Mouse (Mus musculus) layer of hippocampus, postnatal 36 days (tissue): ENCODE results near the gene Pdlim3. TPM values are rescaled to one million over a fixed set of nuclear protein-coding genes. Genes with fewer than 3 reads are reported as not detected.
"Not testable (repeated sequence)": the region's sequence is repeated elsewhere in the genome, so short reads cannot be mapped to it uniquely, and the experiment has no call there.

Experiments
- DNase-seq, 2 experiments: peaks; one replicate each; pipeline ENCODE4 v3.0.0; 2022
- total RNA-seq, 2 experiments: library from RNA; stranded (reverse); gene quantifications; 2 replicates each; pipeline ENCODE4 v1.2.3; 2021

Pdlim3 gene
- 1 to 10 TPM; 1.1 to 1.4 TPM for total RNA-seq

DNA sequence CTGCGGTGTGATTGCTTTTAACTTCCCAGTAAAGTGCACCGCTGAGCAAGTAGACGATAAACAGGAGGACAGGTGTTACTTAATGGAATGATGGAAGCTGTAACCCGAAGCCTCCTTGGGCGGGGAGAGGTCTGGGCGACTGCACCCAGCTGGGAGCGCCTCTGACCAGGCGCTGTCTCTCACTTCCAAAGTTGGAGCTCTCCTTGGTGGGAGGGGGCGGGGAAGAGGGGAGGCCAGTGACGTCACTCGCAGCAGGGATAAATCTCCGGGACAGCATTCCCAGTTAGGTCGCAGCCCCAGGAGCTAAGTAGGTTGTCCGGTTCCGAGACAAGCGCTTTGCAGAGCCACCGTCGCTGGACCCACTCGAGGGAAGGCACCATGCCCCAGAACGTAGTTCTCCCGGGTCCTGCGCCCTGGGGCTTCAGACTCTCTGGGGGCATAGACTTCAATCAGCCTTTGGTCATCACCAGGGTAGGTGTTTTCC, at the start of gene Pdlim3:
TSS of gene Pdlim3 (plus strand) at position 260 of the 484 bp plus-strand sequence.
- DNase-seq, result no peak

DNA sequence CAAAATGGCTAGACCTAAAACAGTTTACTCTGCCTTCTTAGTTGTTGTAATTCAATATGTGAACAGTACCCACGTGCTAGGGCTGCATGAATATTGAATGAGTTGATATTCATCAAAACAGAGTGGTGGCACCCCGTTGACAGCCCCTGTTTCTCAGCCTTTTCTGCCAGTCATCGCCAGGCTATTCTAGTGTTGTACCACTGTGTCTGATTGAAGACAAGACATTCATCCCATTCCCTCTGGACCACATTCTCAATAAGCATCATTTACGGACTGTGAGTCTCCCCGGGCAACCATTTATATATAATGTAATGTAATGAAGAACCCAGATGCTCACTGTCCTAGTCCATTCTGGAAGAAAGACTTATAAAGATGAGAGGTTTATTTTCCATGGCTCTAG, 42.0 kb upstream of the Pdlim3 start:
- DNase-seq, result no peak

DNA sequence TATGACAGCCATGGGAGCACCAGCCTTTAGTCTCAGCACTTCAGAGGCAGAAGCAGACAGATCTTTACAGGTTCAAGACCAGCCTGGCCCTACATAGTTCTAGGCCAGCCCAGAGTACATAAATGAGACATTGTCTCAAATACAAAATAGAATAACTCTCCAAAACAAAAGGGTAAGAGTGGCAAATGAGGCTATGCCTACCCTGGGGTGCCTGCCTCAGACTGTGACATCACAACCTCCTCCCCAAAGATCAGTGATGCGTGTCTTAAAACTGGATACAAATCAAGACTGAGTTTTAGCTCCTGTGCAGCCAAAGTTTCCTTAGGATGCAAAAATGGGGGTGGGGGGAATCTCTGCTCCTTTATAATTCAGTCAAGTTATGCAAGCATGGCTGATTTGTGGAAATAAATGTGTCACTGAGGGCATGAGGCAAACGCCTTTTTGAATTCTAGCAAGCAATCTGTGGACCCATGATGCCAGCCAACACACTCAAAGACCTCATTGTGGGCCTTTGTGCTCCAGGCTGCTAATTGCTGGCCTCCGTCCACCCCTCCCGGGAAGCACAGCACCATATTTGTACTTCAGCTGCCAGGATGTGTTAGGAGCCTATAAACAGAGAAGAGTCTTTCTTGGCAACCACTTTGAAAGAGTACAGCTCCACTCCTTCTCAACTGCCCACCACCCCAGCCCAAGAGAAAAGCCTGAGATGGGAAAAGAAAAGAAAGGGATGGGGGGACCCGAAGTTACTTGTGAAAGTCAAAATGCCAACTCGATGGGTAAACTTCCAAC, 41.0 kb upstream of the Pdlim3 start:
- peak; percentile 62 to 76 for DNase-seq

DNA sequence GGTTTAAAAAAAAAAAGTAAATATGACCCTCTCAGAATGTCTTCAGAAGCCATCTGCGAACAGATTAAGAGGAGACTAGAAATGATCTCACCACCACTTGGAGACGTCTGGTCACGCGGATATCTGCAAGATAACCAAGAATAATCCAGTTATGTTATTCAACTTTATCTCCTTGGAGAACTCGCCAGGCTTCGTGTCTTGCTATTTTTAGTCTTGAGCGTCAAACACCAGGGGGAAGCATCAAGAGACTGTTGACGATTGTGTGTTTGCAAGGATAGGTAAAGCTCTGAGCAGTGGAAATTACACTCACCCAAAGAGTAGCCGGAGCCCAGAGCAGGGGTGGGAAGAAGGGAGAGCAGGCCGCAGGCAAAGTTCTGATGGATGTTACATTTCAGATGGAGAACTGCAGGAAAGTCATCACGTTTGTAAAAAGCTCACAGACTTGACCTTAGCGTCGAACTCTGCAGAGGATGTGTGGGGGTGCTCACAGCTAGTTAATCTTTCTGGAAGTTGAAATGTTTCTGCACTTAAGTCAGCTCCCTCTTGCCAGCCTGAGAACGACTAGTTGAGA, 40.3 kb upstream of the Pdlim3 start:
- no peak for DNase-seq

DNA sequence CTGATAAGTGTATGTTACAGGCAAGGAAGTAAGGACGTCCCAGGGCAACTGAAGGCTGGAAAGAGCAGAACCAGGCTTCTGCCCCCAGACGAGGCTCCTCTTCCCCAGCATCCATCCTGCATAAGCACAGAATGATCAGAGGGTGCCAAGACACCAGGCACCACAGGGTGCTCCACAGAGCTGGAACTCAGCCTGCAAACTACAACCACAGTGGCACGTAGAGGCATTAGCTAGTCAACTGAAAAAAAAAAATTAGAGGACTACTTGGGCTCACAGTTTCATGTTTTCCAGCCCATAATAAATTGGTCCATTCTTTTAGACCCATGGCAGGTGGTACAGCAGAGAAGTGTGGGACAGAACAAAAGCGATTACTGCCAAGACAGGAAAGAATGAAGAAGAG, 39.4 kb upstream of the Pdlim3 start:
- DNase-seq, result no peak

DNA sequence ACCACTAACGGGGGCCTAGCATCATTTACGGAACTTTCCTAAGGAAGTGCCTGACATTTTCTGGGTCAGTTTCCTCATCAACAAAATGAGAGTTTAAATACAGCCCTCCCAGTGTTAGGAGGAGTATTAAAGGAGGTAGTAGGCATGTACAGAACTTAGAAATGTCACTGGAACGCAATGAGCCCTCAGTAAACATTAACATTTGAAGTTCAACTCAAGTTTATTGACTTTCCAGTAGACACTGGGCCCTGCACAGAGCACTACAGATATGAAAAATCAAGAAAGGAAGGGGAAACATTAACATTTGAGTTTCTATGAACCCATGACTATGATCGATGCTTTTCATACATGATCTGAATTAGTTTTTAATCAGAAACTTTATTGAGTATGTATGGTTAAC, 30.1 kb upstream of the Pdlim3 start:
- no peak for DNase-seq

DNA sequence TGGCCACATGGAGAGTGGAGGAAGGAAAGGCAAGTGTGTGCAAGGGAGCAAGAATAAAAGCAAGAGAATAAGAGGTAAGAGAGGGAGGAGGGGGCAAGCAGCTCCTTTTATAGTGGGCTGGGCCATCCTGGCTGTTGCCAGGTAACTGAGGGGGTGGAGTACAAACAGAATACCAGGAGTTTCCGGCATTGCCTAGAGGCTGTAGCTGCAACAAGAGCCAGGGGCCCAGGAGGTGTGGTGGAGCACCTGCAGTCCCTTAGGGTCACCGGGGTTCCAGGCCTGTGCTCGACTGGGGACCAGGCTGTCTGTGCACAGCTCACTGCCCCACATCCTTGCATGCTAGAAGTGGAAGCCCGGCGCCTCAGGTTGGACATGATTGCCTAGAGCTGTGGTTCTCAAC, 27.5 kb upstream of the Pdlim3 start:
- no peak for DNase-seq

DNA sequence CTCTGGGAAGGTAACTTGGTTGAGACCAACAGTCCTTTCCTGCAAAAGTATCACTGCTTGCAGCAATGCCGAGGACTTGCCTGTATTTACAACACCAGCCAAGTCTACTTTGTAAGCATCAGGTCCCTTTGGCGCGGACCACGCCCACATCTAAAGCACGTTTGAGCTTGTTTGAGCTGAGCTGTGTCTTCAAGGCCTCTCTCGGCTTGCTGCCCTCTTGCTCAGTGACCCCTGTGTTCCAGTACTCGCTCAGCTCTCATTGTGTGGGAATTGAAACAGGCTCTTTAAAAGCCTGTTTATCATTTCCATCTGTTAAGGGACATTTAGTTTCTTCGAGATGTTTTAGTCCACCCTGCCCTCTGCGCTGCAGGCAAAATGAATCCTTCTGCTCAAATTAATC, 26.9 kb upstream of the Pdlim3 start:
- no peak for DNase-seq

DNA sequence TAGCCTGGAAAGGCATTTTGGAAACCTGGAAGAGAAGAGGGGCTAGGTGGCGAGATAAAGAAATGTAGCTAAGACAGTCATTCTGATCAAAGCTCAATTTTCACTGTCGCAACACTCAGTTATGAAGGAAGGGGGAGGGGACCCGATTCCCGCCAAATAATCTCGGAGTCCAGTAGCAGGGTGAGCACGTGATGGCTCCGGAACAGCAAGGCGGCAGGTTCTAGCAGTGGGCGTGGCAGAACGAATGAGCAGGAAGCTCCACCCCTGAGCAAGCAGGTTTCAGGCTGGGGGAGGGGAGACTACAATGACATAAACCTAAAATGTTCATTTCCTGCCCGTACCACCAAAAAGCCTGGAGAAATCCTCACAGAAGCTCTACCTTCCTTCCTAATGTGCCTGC, 13.7 kb upstream of the Pdlim3 start:
- not testable (repeated sequence) for DNase-seq

DNA sequence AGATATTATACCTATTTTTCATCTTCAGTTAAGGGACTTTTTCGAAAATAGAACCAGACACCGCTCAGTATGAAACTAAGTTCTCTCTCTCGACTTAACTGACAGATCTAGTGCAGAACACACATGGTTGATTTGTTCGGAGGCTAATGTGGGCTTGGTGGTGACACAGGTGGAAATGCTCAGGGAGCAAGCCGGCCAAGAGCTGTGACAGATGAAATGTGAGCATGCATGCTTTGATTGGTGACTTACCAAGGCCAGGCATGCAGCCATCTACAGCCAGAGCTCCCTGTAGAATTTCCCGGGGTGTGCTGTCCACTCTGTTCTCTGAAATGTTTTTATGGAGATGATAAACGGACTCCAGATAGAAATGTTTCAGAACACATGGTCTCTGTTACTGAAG, 13.2 kb upstream of the Pdlim3 start:
- no peak for DNase-seq

DNA sequence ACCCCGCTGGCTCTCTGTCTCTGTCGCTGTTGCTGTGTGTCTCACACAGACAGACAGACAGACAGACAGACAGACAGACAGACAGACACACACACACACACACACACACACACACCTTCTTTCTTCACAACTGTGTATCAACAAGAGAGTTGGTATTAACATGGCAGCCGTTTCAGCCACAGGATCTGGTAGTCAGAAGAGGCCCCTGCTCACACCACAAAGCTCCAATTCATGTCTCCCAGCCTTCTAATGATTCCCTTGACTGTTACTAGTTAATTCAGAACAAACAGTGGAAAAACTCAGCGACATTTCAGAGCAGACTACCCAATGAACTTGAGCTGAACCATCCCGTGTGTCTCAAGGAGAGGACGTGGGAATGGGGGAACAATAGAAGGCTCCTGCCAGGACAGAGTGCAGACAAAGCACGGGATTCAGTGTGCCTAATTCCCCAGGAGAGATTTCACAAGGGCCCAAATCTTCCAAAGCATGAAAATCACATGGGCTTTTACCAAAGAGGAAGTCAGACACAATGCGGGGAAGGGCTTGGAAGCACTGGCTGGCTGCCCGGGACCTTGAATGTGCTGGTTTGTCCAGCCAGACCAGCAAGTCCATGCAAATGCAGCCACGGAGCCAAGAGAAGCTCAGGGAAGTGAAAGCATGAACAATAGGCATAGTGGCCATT, 10.2 kb upstream of the Pdlim3 start:
- DNase-seq, result peak; percentile 31 to 54

DNA sequence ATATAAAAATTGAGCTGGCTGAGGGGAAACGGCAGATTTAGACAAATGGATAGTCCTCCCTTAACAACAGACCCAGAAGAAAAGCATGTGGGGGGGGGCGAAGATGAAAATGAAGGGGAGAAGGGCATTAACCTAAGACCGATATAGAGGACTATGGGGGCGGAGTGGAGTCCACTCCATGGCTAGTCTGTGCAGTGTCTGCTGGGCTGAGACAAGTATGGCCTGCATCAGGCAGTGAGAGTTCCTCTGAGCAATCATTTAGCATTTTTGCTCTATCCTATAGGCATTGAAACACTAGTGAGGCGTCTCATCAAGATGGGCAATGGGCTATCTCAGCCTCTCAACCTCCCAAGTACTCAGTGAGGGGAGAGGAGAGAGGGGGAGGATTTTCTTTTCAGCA, 8.9 kb upstream of the Pdlim3 start:
- DNase-seq, result no peak

DNA sequence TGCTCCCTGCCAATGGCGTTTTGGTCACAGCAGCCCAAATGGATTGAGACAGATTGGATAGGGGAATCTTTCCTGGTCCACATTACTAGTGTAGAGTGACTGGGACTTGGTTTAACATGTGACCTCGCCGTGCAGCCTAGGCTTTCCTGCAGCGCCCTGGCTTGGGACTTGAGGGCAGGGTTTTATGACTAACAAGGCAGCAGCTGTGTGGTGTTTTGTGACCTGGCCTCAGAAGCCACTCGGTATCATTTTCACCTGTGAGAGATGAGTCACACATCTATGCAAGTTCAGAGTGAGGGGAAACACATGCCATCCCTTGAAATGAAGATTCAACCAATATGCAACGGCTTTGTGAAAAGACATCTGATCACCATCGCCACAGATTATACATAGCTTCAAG, 7.6 kb upstream of the Pdlim3 start:
- no peak for DNase-seq

DNA sequence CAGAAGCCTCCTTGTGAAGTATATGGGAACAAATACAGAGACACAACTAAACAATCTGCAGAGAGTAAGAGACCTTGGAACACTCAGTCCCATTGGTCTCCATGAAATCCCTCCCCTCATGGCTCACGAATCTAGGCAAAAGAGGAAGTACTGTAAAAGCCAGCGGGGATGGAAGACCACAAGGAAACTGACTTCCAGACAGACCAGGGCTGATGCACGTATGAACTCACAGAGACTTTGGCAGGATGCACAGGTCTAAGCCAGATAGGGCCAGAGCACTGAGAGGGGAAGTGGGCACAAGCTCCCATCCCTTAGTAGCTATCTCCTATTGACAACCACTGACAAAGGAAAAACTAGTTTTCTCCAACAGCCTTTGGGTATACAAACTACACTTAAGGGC, 4.8 kb upstream of the Pdlim3 start:
- DNase-seq, result no peak

DNA sequence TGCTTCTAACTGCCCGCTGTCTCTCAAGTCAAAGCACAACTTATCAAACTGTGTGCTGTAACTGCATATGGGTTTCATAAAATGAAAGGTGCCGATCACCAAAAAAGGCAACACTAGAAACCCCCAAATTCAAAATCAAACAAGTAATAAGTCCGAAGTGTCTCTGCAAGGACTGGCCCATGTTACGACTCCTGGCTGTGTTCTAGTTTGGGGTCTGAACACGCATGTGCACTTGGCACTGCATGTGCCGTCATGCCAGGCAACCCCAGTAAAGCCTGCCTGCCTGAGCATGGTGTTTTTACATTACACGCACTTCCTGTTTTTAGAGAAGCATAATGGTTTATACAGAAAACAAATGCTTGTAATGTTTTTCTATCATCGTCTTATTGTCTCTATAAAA, 3.5 kb upstream of the Pdlim3 start:
- no peak for DNase-seq

DNA sequence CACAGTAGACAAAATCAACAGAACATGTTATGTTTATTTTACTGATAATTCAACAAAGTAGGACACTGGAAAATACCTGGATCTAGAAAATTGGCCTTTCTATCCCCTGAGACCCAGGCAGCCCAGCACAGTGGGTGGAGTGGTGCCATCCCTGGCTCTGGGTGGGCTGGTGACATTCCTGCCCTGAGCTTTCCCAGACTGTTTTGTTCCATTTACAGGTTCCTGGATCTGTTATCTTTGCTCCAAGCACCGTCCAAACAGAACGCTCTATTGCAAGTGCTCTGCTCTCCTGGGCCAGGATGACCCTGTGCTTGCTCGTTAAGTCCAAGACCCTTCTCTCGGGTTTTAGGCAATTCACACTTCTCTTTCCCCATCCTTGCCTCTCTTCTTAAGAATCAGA, 1.5 kb upstream of the Pdlim3 start:
- no peak for DNase-seq

DNA sequence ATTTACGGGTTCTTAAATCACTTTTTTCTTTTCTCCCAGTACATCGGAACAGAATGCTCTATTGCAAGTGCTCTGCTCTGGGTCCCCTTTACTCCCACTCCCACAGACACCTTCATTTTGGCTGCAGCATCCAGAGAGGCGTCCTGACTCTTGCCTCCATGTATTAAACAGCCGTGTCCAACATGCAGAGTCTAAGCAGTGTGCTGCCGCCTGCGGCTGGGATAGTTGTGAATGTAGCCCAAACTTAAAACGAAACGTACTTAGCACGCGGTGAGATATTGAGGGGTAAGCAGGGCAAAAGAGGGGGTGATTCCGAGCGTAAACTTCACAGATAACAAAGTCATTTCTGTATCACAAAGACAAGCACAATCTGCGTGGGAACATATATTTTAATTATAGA, 709 bp upstream of the Pdlim3 start:
- no peak for DNase-seq

DNA sequence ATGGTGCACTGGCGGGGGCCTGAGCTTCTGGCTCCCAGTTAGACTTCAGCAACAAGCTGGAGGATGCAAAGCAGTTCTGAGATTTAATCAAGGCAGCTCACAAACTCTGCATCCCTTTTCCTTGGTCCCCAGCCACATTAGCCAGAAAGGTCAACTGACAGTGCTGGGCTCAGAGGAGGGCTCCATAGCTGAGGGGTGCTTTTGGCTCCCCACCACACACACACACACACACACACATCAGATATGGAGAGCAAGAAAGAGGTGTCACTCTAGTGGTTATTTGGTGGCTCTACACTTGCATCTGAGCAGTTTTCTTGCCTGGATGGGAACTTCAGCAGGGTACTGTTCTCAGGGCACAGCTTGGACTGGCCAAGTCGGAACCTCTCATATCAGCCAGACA, 514 bp downstream of the Pdlim3 start:
- no peak for DNase-seq

DNA sequence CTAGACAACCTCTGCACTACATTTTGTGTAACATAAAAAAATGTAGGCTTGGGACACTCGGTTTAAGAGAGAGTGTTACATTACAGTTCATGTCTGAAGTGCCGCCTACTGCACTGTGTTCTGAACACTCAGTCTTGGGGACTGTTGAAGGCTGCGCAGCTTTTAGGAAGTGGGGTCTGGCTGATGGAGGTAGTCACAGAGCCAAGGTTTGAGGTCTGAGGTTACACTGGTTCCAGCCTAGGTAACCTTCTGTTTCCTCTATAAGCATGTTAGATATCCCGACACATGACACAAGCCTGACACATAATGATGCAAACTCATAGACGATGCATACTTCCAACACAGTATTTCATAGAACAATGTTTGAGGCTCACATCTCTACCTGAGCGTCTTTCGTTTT, 4.5 kb downstream of the Pdlim3 start:
- DNase-seq, result no peak

DNA sequence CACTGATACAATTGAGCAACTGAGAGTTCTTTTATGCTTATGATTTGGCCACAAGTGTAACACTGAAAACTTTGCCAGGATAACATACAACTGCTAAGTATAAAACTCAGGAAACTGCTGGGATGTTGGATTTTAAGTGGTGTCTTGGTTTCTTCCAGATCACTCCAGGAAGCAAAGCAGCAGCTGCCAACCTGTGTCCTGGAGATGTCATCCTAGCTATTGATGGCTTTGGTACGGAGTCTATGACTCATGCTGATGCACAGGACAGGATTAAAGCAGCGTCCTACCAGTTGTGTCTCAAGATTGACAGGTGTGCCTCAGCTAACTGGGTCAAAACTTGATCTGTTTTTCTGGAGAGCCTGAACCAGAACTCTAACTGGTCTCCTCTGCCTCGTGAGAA, 11.3 kb downstream of the Pdlim3 start:
- no peak for DNase-seq

DNA sequence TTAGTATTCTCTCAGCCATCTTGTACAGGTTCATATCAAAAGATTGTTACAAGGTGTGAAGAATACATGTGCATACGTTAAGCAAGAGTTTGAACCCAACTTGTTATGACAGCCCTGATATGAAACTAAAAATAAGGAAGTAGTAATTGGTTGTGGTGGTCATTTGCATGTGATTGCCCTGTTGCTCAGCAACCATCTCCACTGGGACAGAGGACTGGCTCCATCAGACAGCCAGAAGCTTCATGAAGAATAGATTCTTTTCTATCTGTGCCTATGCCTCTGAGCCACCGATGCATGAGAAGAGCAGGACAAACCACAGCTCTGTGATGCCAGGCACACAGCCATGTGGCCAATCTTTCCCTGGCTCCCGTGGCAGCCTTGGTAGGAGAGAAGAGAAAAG, 14.5 kb downstream of the Pdlim3 start:
- no peak for DNase-seq

DNA sequence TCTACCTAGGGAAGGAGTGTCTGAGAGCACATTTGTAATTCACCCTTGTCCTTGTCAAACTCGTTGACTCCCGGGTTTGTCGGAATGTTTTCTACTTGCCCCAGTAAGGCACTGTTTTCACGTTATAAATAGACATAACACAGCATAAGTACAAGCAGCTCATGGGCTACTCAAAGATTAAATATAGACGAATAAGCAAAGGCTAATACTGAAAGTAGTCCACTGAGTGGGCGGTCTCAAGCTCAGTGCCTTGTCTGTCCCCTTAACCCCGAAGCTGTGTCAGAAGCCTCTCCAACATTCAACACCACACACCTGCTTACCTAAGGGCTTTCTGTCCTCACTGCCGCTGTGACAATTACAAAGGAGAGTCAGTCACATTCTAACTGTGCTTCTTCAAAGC, 16.4 kb downstream of the Pdlim3 start:
- DNase-seq, result no peak

DNA sequence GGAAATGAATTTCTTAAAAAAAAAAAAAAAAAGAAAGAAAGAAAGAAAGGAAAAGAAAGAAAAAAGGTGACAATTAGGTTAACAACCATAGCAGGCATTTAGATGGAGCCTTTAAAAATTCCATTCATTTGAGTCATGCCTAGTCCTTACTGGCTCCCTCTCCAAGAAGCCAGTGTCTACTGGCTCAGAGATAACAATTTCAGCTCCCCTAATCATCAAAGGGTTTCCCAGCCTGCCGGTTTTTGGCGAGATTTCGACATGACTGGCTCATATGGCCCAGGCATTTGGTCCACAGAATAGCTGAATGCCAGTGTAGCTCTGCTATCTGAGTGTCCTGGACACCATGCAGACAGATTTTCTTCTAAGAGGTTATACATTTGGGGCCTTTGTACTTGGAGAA, 18.4 kb downstream of the Pdlim3 start:
- no peak for DNase-seq
